Mouse (Mus musculus): ENCODE measurements around the gene Tbc1d22a.

DNA sequence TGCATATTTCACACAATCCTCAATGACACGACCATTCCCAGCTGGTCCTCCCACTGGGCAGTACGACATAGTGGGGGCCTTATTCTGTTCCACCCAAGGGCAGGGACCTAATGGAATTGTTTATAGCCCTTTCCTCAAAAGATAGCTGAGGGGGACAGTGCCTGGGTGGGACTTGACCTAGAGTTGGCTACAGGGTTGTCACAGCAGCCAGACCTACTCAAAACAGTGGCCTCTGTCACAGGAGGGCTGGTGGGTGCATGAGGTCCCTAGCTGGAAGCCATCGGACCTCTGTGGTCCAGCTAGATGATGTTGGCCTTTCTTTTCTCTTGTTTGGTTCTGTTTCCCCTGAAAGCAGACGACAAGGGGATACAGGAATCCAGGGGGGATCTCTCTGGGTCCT is 14.8 kb upstream of the Tbc1d22a start:
- no peak for TF ChIP-seq POLR2A (IDR thresholded peaks at IDR 0.05; ENCODE audit: low read depth, low read length)
- no peak for TF ChIP-seq CTCF (conservative IDR thresholded peaks at IDR 0.05; ENCODE audit: insufficient read depth, insufficient read length, low read depth, low read length)

Measured in kidney, adult 2 months (tissue).